Mouse (Mus musculus) Patski (cell line): Measurements from ENCODE around the gene Tor4a. TPM values are rescaled to one million over a fixed set of nuclear protein-coding genes. Genes with fewer than 3 reads are reported as not detected.
A peak's percentile ranks its signal among the peaks of the same experiment; 100 is the strongest.

Experiments
- ATAC-seq: fragments of 100-300 bp; one replicate; pipeline ENCODE4 v1.8.0; 2021
- CTCF ChIA-PET: fragments of 350-600 bp; sonication (Branson Sonifier 250); formaldehyde crosslinking; loops from one replicate; lab custom pipeline; 2022; ENCODE audit warnings: inconsistent platforms; lab: Charles Lee
- POLR2A ChIA-PET: fragments of 350-600 bp; sonication (Branson Sonifier 250); formaldehyde crosslinking; loops from one replicate; lab custom pipeline; 2022; ENCODE audit warnings: antibody characterized with exemption, inconsistent platforms; lab: Charles Lee
- DNase-seq: peaks from one replicate; pipeline ENCODE4 v3.0.0-alpha.2; 2011; ENCODE audit warnings: low read depth, low spot score
- H3K27me3 ChIP-seq: fragments of 371-371 bp; one replicate; pipeline ENCODE4 v1.5.1; 2021
- CTCF ChIP-seq: fragments of 100-300 bp; IDR thresholded peaks from one replicate; pipeline ENCODE4 v1.5.1; 2021
- in situ Hi-C: fragments of 300-500 bp; cut with MboI; formaldehyde crosslinking; loops from 3 replicates; pipeline ENCODE4 v1.11.1; 2018; ENCODE audit warnings: low pct_unique_long_range_greater_than_20kb, mixed read lengths
- polyA plus RNA-seq: library from polyadenylated mRNA; unstranded; gene quantifications from one replicate; pipeline ENCODE4 v1.2.3, GENCODE M21; 2021

The Tor4a gene
- polyA plus RNA-seq, 1 experiment from 2014 or later: 7.0 TPM

DNA sequence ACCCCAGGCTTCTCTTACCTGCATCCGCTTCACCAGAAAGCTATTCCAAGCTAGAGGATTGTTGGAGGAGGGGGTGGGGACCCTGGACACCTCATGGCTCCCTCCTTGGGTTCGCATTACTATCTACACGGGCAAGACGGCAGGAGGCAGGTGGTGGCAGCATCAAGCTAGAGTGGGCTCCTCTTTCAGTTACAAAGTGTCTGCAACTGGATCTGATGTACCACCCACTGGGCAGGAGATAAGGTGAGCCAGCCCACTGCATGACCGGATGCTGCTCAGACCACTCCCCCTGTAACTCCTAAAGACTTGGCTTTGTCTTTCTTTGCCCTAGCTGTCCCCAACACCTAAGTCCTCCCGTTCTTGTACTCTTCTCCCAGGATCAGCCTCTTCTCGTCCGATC, 39.9 kb upstream of the Tor4a start, which contains the start of gene Rnf224:
Rnf224 (minus strand) TSS at position 174 of the 400 bp plus-strand sequence.
- in situ Hi-C loops: no loop called here
- no peak for TF ChIP-seq CTCF
- POLR2A ChIA-PET: interaction anchor here (0.7 kb wide), 1 partner anchor 16 kb away, joined by 3 read pairs; no protein-coding TSS in a partner anchor
- ATAC-seq (no peak), DNase-seq (no peak)
- H3K27me3 ChIP-seq: peaks cover 47% of the 10 kb centered on the region
- CTCF ChIA-PET: interaction anchor here (2.0 kb wide), 1 partner anchor 8 kb away, joined by 12 read pairs; no protein-coding TSS in a partner anchor

GRCm38 (mm10) chr2:25234551-25235220, 38.0 kb upstream of the Tor4a start:
- CTCF ChIA-PET: interaction anchor here (0.8 kb wide), 1 partner anchor 13 kb away, joined by 4 read pairs; no protein-coding TSS in a partner anchor
- H3K27me3 ChIP-seq: peaks cover 53% of the 10 kb centered on the region
- TF ChIP-seq CTCF: no peak
- ATAC-seq (no peak), DNase-seq (no peak)
- POLR2A ChIA-PET: no interaction called here
- in situ Hi-C loops: no loop called here

DNA sequence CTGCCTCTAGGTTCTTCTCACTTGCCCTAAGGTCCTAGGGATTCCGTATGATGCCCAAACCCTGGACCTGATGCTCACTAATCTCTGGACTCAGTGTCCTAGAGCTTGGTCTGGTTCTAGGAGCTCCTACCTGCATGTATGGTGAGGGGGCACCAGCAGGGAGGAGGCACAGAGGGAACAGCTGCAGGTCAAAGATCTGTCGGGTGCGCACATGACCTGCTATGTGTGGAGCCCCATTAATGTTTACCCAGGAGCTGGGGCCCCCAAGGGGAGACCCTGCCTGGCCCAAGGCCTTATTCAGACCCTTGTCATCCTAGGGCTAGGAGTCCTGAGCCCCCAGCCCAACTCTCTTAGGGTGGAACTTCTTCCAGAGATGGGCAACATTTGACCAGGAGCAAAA, 37.4 kb upstream of the Tor4a start, which contains the start of gene Slc34a3:
Slc34a3 (minus strand) TSS at position 315 of the 400 bp plus-strand sequence.
- peaks cover 53% of the 10 kb centered on the region for H3K27me3 ChIP-seq
- no peak for TF ChIP-seq CTCF
- ATAC-seq: no peak
- ChIA-PET POLR2A (no interaction called here), CTCF (no interaction called here)
- no peak for DNase-seq
- in situ Hi-C loops: no loop called here

- POLR2A ChIA-PET: no interaction called here
These were observed 36.7 kb upstream of the Tor4a start for GRCm38 (mm10) chr2:25233421-25233820.

DNA sequence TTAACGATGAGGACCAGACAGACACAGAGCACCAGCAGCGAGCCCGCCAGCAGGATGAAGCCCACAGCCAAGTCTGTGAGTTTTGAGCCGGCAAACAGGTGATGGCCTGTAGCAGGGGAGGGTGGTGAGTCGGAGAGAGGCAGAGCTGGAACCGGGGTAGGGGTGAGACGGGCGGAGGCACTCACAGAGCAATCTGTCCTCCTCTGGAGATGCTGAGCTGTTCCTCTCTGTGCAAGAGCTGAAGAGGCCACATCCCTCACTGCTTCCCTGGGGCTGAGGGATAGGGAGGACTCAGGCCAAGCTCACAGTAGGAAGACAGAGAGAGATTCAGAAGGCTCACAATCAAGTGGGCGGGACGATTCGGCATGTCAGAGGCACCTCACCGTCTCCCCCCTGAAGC, 34.4 kb upstream of the Tor4a start:
- in situ Hi-C loops: no loop called here
- no peak for DNase-seq
- CTCF ChIA-PET: no interaction called here
- ATAC-seq: no peak
- POLR2A ChIA-PET: no interaction called here
- TF ChIP-seq CTCF: no peak
- peaks cover 43% of the 10 kb centered on the region for H3K27me3 ChIP-seq

More at GRCm38 (mm10) chr2:25233421-25233820, 36.7 kb upstream of the Tor4a start:
- CTCF ChIA-PET: no interaction called here
- ATAC-seq: no peak
- in situ Hi-C loops: no loop called here
- DNase-seq: no peak
- peaks cover 53% of the 10 kb centered on the region for H3K27me3 ChIP-seq
- TF ChIP-seq CTCF: no peak

GRCm38 (mm10) chr2:25230581-25230980, 33.9 kb upstream of the Tor4a start:
- CTCF ChIA-PET: interaction anchor here (0.7 to 3.2 kb wide), 2 partner anchors 15 to 21 kb away, joined by 3 to 29 read pairs; partner anchors contain the start of gene AL732309.1
- no peak for TF ChIP-seq CTCF
- ATAC-seq (no peak), DNase-seq (no peak)
- in situ Hi-C loops: no loop called here
- H3K27me3 ChIP-seq: peaks cover 39% of the 10 kb centered on the region
- POLR2A ChIA-PET: no interaction called here

GRCm38 (mm10) chr2:25229582-25229981, 32.9 kb upstream of the Tor4a start:
- CTCF ChIA-PET: interaction anchor here (0.7 to 3.4 kb wide), 7 partner anchors 8 to 63 kb away, joined by 3 to 34 read pairs (median 10); partner anchors contain the start of genes AL732309.1, Anapc2, Rnf224 and Ssna1
- in situ Hi-C loops: no loop called here
- POLR2A ChIA-PET: no interaction called here
- peaks cover 29% of the 10 kb centered on the region for H3K27me3 ChIP-seq
- DNase-seq (no peak), ATAC-seq (no peak)
- TF ChIP-seq CTCF: no peak

DNA sequence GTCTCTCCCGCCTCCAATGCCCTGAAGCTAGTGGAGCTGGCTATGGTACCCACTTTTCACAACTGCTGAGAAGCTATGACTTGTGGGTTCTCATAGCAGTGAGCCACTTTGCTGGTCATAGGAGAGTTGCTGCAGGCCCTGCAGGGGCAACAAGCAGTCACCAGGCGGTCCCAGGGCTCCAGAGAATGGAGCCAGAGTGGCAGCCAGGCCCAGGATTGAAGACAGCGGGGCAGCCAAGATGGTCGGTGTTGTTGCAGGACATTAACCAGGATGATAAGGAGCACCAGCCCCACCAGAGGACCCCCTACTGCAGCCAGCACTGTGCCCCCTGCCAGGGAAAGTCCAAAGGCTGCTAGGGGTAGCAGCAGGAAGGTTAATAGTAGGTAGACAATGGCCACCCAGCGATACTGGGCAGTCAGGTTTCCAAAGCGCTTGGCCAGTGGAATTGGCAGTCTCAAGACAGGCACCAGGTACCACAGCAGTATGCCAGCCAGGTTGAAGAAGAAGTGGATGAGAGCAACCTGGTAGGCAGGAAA, 32.4 kb upstream of the Tor4a start:
- no peak for DNase-seq
- in situ Hi-C loops: no loop called here
- ATAC-seq: no peak
- ChIA-PET POLR2A (no interaction called here), CTCF (interaction anchor here (0.6 to 3.4 kb wide), 27 partner anchors 8 to 171 kb away, joined by 3 to 34 read pairs (median 7); partner anchors contain the start of genes AL732309.1, Anapc2, Nelfb and Rnf224)
- H3K27me3 ChIP-seq: peaks cover 24% of the 10 kb centered on the region
- no peak for TF ChIP-seq CTCF

DNA sequence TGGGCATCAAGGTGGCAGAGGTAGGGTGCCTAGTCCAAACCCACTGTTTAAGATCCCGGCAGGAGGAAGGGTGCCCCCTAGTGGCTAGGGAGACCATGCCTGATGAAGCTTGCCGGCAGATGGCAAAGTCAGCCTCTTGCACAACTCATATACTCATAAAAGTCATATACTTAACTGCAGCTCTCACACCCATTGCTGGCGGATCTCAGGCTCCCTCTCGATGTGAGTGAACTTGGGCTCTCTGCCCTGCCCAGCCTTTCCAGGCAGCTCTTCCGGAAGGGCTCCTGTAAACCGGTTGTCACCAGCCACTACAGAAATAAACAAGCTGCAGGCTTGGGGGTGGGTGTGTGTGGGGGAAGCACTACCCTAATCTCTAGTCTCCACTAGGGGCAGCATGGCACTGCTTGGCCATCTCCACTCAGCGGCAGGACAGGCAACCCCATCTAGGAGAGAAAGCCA, 31.8 kb upstream of the Tor4a start:
- ChIA-PET POLR2A (interaction anchor here (0.7 to 1.1 kb wide), 2 partner anchors 34 to 52 kb away, joined by 4 read pairs; no protein-coding TSS in a partner anchor), CTCF (interaction anchor here (0.6 to 3.4 kb wide), 30 partner anchors 8 to 250 kb away, joined by 3 to 34 read pairs (median 6); partner anchors contain the start of genes AL732309.1, Anapc2, Nelfb and Rnf224)
- H3K27me3 ChIP-seq: peaks cover 20% of the 10 kb centered on the region
- in situ Hi-C loops: no loop called here
- no peak for TF ChIP-seq CTCF
- DNase-seq (peak; percentile 50), ATAC-seq (peak; percentile 11)

DNA sequence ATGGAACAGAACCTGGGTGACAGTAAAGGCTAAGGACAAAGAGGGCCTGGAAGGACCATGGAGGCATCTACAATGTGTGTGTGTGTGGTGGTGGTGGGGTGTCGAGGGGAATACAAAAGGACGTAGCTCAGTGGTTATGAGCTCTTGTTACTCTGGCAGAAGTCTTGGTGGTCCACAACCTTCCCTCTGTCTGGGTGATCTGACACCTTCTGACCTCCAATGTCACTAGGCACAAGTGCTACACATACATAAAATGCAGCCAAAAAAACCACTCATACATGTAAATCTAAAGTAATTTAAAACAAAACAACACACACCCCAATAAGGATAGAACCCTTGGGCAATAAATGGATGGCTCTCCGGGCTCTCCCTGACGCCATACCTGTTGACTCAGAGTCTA, 30.7 kb upstream of the Tor4a start:
- peaks cover 16% of the 10 kb centered on the region for H3K27me3 ChIP-seq
- no peak for ATAC-seq
- in situ Hi-C loops: no loop called here
- no peak for DNase-seq
- CTCF ChIA-PET: interaction anchor here (1.1 to 3.4 kb wide), 15 partner anchors 10 to 251 kb away, joined by 3 to 34 read pairs (median 10); partner anchors contain the start of genes AL732309.1, Nelfb, Rnf224 and Tmem203
- POLR2A ChIA-PET: interaction anchor here (0.7 to 1.5 kb wide), 4 partner anchors 19 to 51 kb away, joined by 4 to 13 read pairs (median 4); no protein-coding TSS in a partner anchor
- TF ChIP-seq CTCF: no peak
